Mouse (Mus musculus) lung, embryonic 15.5 days (tissue): ENCODE results near the gene Tmem132d. TPM values are rescaled to one million over a fixed set of nuclear protein-coding genes. Genes with fewer than 3 reads are reported as not detected.

Experiments used
- ATAC-seq: fragments of 200-750 bp; cut with Nextera tagmentation; 2 replicates; pipeline ENCODE4 v1.8.0; 2017; ENCODE audit warnings: moderate number of reproducible peaks, borderline replicate concordance; ENCODE audit not compliant: low FRiP score, low TSS enrichment; ENCODE audit errors: extremely low read depth
- H3K27ac ChIP-seq: fragments of 300-500 bp; sonication (generic); 2 replicates; pipeline ENCODE4 v1.5.1; 2015; ENCODE audit warnings: moderate library complexity, mild to moderate bottlenecking, inconsistent platforms
- H3K27me3 ChIP-seq: fragments of 300-500 bp; sonication (generic); 2 replicates; pipeline ENCODE4 v1.6.1; 2015; ENCODE audit warnings: inconsistent platforms
- H3K36me3 ChIP-seq: fragments of 300-500 bp; sonication (generic); 2 replicates; pipeline ENCODE4 v1.6.1; 2015; ENCODE audit warnings: inconsistent platforms
- H3K4me1 ChIP-seq: fragments of 300-500 bp; sonication (generic); 2 replicates; pipeline ENCODE4 v1.6.1; 2015; ENCODE audit warnings: inconsistent platforms
- H3K4me2 ChIP-seq: fragments of 300-500 bp; sonication (generic); 2 replicates; pipeline ENCODE4 v1.6.1; 2015; ENCODE audit warnings: inconsistent platforms, mild to moderate bottlenecking, moderate library complexity
- H3K4me3 ChIP-seq: fragments of 300-500 bp; sonication (generic); 2 replicates; pipeline ENCODE4 v1.5.1; 2015; ENCODE audit warnings: mild to moderate bottlenecking, inconsistent platforms
- H3K9ac ChIP-seq: fragments of 300-500 bp; sonication (generic); 2 replicates; pipeline ENCODE4 v1.6.1; 2015; ENCODE audit warnings: inconsistent platforms
- H3K9me3 ChIP-seq: fragments of 300-500 bp; sonication (generic); 2 replicates; pipeline ENCODE4 v1.6.1; 2016; ENCODE audit warnings: inconsistent platforms
- WGBS: fragments of 180-500 bp; shearing (Covaris S2); methylation state at CpG from one replicate; pipeline ENCODE4 v1.1.7; 2015; 5-methylcytosine and 5-hydroxymethylcytosine counted together
- polyA plus RNA-seq: library from polyadenylated mRNA; unstranded; fragments of >200 nt; fragmentation: Nextera tagmentation; extraction: Ambion mirVana; gene quantifications from 2 replicates; pipeline ENCODE4 v1.2.1, GENCODE M21; 2015

The Tmem132d gene
- polyA plus RNA-seq, 1 experiment from 2014 or later, result 2.3 TPM

GRCm38 (mm10) chr5:127741331-127741730 is 691.5 kb downstream of the Tmem132d start:
- H3K27ac ChIP-seq, result no peak overlapping the region
- H3K36me3 ChIP-seq, result no peaks in the 10 kb centered on the region
- H3K4me3 ChIP-seq, result no peak overlapping the region
- H3K9ac ChIP-seq, result no peak overlapping the region
- no peak overlapping the region for H3K4me2 ChIP-seq
- H3K27me3 ChIP-seq, result no peaks in the 10 kb centered on the region
- no peaks in the 10 kb centered on the region for H3K9me3 ChIP-seq
- ATAC-seq, result no peak
- WGBS, result 78% methylated on average over 16 of the region's 16 CpGs
- H3K4me1 ChIP-seq, result no peaks in the 10 kb centered on the region

Other genes starting within 250 kb of the Tmem132d start
- 0.98 and 1.0 TPM in 2 replicates for gene Fzd10, start 167.8 kb upstream of the Tmem132d start, polyA plus RNA-seq